Mouse (Mus musculus) hematopoietic stem cell, adult 5-6 weeks (primary cell): ENCODE results near the gene Unkl. TPM values are rescaled to one million over a fixed set of nuclear protein-coding genes. Genes with fewer than 3 reads are reported as not detected.

ENCODE experiments used
- ATAC-seq, 2 experiments: fragments of 125-278 bp in 1 of 2; replicated peaks in 1 of 2; 2 replicates each; pipeline ENCODE4 v1.8.0; 2016 to 2017; ENCODE audit warnings: inconsistent platforms in 2 of 2, mild to moderate bottlenecking in 2 of 2, moderate number of reproducible peaks in 2 of 2, low read depth in 1 of 2, moderate TSS enrichment in 1 of 2; ENCODE audit not compliant: low FRiP score in 2 of 2, poor library complexity in 2 of 2, severe bottlenecking in 2 of 2, insufficient read depth in 1 of 2, low TSS enrichment in 1 of 2
- total RNA-seq: library from RNA; stranded (forward); fragments of 172-1452, 232-1000 nt; gene quantifications from 2 replicates; pipeline ENCODE4 v1.2.3, GENCODE M21; 2017

The Unkl gene
- total RNA-seq, 1 experiment from 2014 or later: 11.6 TPM

- peak; percentile 76 to 78 for ATAC-seq
These were observed 22.7 kb downstream of the Unkl start for GRCm38 (mm10) chr17:25210680-25211466.

DNA sequence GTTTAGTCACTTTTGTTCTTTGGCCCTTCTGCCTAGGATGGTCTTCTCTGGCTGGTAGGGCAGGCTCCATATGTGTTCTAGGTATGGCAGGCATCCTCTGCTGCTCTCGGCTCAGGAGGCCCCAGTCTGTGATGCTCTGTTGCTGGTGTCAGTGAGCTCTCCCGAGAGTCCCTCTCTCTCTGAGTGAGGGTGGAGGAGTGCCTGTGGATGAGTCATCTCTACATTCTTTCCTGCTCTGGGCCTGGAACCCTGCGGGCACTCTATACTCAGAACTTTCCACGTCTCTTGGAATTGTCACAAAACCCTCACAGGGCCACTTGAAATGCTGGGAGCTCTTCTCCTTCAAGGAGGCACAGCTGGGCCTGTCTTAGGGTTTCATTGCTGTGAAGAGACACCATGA lies 23.5 kb downstream of the Unkl start:
- no peak for ATAC-seq

DNA sequence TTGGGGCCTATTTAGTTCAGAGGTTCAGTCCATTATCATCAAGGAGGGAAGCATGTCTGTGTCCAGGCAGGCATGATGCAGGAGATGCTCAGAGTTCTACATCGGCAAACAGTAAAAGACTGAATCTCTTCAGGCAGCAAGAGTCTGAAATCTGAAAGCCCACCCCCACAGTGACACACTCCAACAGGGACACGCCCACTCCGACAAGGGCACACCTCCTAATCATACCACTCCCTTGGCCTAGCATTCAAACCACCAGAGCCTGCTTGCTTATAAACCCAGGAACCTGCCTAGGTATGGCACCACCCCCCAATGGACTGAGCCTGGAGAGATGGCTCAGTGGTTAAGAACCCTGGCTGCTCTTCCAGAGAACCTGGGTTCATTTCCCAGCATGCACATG lies 27.2 kb downstream of the Unkl start:
- no peak for ATAC-seq

GRCm38 (mm10) chr17:25218967-25219366 lies 30.8 kb downstream of the Unkl start:
- ATAC-seq: no peak

DNA sequence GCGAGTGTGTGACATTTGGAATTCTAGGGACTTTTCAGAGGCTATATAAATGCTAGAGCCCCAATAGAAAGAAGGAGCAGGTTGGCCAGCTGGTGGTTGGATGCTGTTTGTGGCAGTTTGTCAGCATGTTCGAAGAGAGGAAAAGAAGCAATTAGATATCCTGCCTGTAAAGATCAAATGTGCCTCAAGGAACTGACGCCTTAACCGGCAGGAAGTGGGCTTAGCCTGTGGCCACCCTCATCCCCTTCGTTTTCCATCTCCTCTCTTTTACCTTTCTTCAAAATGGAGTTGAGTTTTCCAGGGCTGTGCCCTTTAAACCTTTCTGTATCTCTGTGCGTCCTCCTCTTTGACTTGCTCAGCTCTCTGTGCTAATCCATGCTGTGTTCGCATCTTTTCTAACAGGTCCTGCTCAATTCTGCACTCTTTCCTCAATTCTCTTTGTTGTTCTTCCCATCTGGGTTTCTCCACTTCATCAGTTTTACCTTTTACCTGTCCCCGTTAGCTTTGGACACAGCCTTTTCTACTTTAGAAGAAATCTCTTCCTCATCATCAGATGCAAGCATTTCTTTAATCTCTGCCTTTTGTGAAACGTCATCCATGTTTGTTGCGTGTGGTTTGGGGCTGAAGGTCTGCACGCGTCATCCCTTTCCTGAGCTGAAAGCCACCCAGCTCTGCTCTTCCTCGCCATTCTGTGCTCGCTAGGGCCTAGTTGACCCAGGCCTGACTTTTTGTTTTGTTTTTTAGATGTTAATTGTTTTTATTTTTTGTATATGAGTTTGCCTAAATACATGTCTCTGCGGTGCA lies 31.5 kb downstream of the Unkl start:
- ATAC-seq: no peak

DNA sequence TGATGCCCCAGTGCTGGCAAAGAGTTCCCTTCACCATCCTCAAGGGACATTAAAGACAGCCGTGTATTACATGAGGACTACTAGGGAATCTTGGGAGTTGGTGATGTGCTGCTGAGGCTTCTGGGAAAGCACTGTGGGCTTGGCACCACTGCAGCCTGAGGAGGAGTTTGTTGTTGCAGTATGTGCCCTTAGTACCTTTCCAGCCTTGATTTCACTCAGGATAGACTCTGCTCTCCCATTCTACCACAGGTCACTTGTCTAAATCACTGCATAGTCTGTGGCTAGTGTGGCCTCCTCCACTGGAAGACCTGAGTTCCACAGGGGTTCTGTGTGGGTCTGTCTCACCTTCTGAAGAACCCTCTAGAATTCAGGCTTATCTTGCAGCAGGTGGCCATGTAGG lies 32.5 kb downstream of the Unkl start:
- ATAC-seq: no peak

DNA sequence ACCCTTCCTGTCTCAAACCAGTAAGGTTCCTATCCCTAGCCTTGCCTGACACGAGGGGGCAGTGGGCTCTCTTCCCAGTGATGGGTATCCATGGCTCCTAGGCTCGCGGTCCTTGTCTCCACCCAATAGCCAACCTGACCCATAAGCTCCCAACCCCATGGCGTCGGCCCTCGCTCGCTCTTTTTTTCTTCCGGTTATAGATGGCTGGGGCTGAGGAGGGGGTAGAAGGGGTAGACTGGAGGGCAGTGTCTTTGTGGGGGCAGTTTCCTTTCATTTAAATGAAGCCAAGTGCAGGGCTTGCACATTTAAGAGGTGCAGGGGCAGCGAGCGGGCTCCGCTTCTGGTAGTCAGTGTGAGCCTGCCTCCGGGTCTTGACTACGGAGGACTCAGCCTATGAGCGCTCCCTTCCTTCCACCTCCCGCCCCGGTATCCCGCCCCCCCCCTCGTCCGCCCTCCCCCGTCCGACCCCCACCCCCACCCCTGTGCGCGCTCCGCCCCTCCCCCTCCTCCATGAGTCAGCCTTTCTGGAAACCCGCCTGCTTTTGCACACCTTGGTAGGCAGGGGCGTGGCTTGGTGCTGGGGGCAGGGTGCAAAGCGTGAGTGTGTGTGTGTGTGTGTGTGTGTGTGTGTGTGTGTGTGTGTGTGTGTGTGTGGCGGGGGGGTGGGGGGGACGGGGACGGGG lies 33.8 kb downstream of the Unkl start:
- peak; percentile 8 to 41; a peak in 2 of 4 replicates for ATAC-seq

DNA sequence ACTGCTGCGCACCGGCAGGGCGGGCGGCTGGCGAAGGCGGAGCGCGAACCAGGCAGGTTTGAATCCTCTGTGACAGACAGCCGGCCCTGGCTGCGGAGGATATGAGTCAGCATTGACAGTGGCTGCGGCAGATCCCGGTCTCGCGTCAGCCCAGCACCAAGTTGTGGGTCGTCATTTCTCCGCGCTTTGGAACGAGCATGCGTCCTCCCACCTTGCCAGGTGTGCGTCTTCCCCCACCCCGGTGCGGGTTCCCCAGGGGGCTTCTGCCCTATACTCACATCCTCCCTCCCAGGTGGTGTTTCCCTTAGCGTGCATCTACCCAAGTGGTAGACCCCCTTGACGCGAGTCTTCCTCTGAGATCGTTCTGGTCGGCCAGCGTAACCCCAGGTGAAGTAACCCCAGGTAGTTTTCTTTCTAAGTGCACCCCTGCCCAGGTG lies 34.3 kb downstream of the Unkl start:
- peak; percentile 76 to 91 for ATAC-seq

DNA sequence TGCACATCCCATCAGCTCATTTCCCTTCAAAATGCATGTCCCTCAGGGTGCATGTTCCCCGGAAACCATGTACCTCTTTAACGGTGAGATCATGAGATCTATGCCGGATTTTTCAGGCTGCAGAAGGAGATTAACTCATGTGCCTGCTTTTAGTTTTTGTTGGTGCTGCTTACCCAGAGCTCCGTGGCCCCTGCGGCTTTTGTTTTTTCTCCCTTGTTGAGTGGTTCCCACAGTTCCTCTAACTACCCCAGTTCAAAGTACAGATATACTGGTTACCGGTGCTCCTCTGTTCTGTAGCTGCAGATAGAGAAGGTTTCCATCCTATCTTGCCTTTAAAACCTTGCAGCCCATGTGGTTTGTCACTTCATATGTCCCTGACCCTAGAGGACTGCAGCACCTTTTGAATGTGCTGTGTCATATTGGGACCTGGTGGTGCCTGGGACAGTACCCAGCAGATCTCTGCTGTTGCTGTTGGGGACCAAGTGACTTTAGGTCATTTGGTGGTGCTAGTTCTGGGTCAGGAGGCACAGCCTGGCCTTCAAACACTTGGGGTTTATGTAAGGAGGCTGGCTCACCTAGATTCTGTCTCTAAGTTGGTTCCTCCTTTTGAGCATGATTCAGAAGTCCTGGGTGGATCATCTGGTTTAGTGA lies 34.9 kb downstream of the Unkl start:
- 0 out of 4 replicates have a peak, but pooled peaks of 1 of the 2 experiments have one; percentile 10 for ATAC-seq

DNA sequence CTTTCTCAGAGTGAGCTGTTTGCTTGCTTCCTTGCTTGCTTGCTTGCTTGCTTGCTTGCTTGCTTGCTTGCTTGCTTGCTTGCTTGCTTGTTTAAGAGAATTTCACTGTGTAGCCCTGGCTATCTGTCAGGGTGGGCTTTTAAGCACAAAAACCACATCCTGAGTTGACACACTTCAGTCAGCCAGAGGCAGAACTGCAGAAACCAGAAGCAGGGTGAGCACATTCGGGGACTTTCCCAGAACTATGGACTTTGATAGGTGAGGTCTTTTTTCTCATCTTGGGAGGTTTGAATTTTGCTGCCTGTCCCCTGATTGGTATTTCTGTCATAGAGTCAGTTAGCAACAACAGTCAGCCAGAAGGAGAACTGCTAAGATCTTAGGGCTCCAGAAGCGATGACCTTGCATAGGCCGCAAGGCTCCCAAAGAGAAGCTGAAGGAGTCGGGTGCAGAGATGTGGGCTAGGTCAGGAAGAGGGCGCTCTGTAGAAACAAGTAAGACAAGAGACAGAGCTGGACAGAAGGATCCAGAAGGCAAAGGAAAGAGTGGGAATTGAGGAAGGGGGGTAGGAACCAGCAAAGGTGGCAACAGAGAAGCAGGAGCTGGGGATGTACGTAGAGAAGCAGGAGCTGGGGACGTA lies 36.5 kb downstream of the Unkl start:
- ATAC-seq: no peak

GRCm38 (mm10) chr17:25225659-25226058 lies 37.5 kb downstream of the Unkl start:
- no peak for ATAC-seq

DNA sequence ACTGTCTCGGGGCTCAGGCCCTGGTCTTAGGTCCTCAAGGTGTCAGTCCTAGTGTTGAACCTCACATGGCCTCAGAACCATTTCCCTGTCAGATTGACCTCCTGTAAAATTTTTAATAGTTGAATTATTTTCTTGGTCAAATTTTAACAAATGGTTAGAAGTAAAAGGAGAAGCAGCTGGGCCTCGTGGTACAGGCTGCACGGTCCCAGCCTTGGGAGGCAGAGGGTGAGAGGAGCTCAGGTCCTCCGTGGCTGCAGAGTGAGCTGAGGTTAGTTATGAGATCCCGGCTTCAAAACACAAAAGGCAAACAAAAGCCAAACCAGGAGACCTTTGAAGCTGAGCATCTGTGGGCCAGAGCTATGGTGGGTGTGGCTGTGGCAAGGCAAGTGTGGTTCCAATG lies 39.8 kb downstream of the Unkl start:
- ATAC-seq: no peak

GRCm38 (mm10) chr17:25230014-25230655 lies 41.9 kb downstream of the Unkl start:
- peak; percentile 43 to 54; a peak in 1 of 4 replicates for ATAC-seq

GRCm38 (mm10) chr17:25230700-25231099 lies 42.5 kb downstream of the Unkl start:
- ATAC-seq: no peak

DNA sequence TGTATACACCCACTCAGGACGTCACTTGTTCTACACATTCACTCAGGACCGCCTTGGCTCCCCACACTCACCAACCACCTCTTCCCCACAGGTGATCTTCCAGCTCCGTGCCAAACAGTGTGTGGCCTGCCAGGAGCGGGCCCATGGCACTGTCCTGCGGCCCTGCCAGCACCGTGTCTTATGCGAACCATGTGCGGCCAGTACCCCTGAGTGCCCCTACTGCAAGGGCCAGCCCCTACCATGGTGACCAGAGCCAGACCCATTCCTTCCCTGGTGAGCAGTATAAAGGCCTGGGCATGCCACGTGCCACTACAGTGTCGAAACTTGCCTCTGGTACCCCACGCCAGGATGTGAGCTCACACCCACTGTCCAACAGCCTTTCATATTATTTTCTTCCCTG lies 43.4 kb downstream of the Unkl start:
- 0 out of 4 replicates have a peak, but pooled peaks of 1 of the 2 experiments have one; percentile 30 for ATAC-seq

GRCm38 (mm10) chr17:25235635-25236034 lies 47.4 kb downstream of the Unkl start:
- no peak for ATAC-seq
